Mouse (Mus musculus) CH12.LX (cell line): ENCODE results near the gene Oprm1. TPM values are rescaled to one million over a fixed set of nuclear protein-coding genes. Genes with fewer than 3 reads are reported as not detected.
A peak's percentile ranks its signal among the peaks of the same experiment; 100 is the strongest.

Experiments
- DNase-seq: peaks from one replicate; pipeline ENCODE4 v3.0.0-alpha.2; 2013; ENCODE audit errors: extremely low read depth
- H3K27ac ChIP-seq: 2 replicates; pipeline ENCODE4 v1.5.1; 2012; ENCODE audit warnings: low read depth, mild to moderate bottlenecking, control low read depth, moderate library complexity; ENCODE audit not compliant: insufficient read depth
- H3K27me3 ChIP-seq: replicated peaks from 2 replicates; pipeline ENCODE3; 2012; ENCODE audit warnings: inconsistent platforms
- H3K36me3 ChIP-seq, 2 experiments: replicated peaks in 1 of 2; 2 replicates each; pipeline versions ENCODE3 to v1.6.1; 2012; ENCODE audit warnings: inconsistent platforms in 1 of 2, low read length in 1 of 2, mild to moderate bottlenecking in 1 of 2, mixed read lengths in 1 of 2, moderate library complexity in 1 of 2; ENCODE audit not compliant: control insufficient read depth in 1 of 2, insufficient read depth in 1 of 2
- H3K4me1 ChIP-seq, 2 experiments: 2 replicates each; pipeline ENCODE4 v1.6.1; 2012; ENCODE audit warnings: inconsistent platforms in 1 of 2, moderate library complexity in 1 of 2; ENCODE audit not compliant: insufficient read depth in 2 of 2, control insufficient read depth in 1 of 2
- H3K4me2 ChIP-seq: 2 replicates; pipeline ENCODE4 v1.6.1; 2012; ENCODE audit warnings: low read depth, mild to moderate bottlenecking, control low read depth; ENCODE audit not compliant: poor library complexity, insufficient read depth, severe bottlenecking
- H3K4me3 ChIP-seq, 3 experiments: fragments of 150-350 bp in 1 of 3; sonication (generic) in 1 of 3; replicated peaks in 1 of 3; 2 replicates each; pipeline versions ENCODE3 to v1.5.1; 2011 to 2012; ENCODE audit warnings: low read depth in 2 of 3, low read length in 2 of 3, mild to moderate bottlenecking in 2 of 3, moderate library complexity in 2 of 3, control low read depth in 1 of 3, improper control_type of control experiment in 1 of 3, inconsistent platforms in 1 of 3, mixed read lengths in 1 of 3; ENCODE audit not compliant: poor library complexity in 1 of 3
- H3K79me2 ChIP-seq: replicated peaks from 2 replicates; pipeline ENCODE4 v1.6.1; 2012; ENCODE audit warnings: mild to moderate bottlenecking, moderate library complexity; ENCODE audit not compliant: control insufficient read depth, poor library complexity, insufficient read depth, severe bottlenecking; ENCODE audit errors: extremely low read depth
- H3K9ac ChIP-seq: 2 replicates; pipeline ENCODE4 v1.6.1; 2012; ENCODE audit warnings: low read depth, mild to moderate bottlenecking, control low read depth, moderate library complexity; ENCODE audit not compliant: insufficient read depth
- H3K9me3 ChIP-seq: replicated peaks from 2 replicates; pipeline ENCODE3; 2012; ENCODE audit warnings: low read length, inconsistent platforms, mixed read lengths
- BHLHE40 ChIP-seq: IDR thresholded peaks from 2 replicates; pipeline ENCODE4 v1.6.1; 2011; ENCODE audit warnings: mild to moderate bottlenecking, low read depth, low read length, improper control_type of control experiment
- CHD1 ChIP-seq: IDR thresholded peaks from 2 replicates; pipeline ENCODE4 v1.6.1; 2012; ENCODE audit warnings: low read depth, low read length, improper control_type of control experiment, inconsistent platforms
- ELF1 ChIP-seq: IDR thresholded peaks from 2 replicates; pipeline ENCODE4 v1.6.1; 2014; ENCODE audit warnings: low read depth, mild to moderate bottlenecking, inconsistent platforms, low read length, improper control_type of control experiment
- EP300 ChIP-seq: IDR thresholded peaks from 2 replicates; pipeline ENCODE4 v1.6.1; 2011; ENCODE audit warnings: low read length, improper control_type of control experiment
- ETS1 ChIP-seq: conservative IDR thresholded peaks from 2 replicates; pipeline ENCODE4 v1.6.1; 2012; ENCODE audit warnings: low read depth, mild to moderate bottlenecking, inconsistent platforms, low read length, improper control_type of control experiment, moderate library complexity
- GABPA ChIP-seq: IDR thresholded peaks from 2 replicates; pipeline ENCODE4 v1.6.1; 2012; ENCODE audit warnings: low read depth, low read length, improper control_type of control experiment, inconsistent platforms; ENCODE audit not compliant: insufficient replicate concordance
- HCFC1 ChIP-seq: IDR thresholded peaks from 2 replicates; pipeline ENCODE4 v1.6.1; 2012; ENCODE audit warnings: low read depth, mild to moderate bottlenecking, inconsistent platforms, low read length, improper control_type of control experiment
- IRF4 ChIP-seq: IDR thresholded peaks from 2 replicates; pipeline ENCODE4 v1.6.1; 2014; ENCODE audit warnings: low read depth, mild to moderate bottlenecking, inconsistent platforms, low read length, improper control_type of control experiment
- JUN ChIP-seq: IDR thresholded peaks from 2 replicates; pipeline ENCODE4 v1.6.1; 2011; ENCODE audit warnings: low read depth, mild to moderate bottlenecking, low read length, improper control_type of control experiment, moderate library complexity; ENCODE audit not compliant: insufficient read depth
- JUND ChIP-seq: conservative IDR thresholded peaks from 2 replicates; pipeline ENCODE4 v1.6.1; 2011; ENCODE audit warnings: low read depth, low read length, improper control_type of control experiment
- KAT2A ChIP-seq: IDR thresholded peaks from 2 replicates; pipeline ENCODE4 v1.6.1; 2012; ENCODE audit warnings: low read length, improper control_type of control experiment, inconsistent platforms; ENCODE audit not compliant: insufficient replicate concordance
- MEF2A ChIP-seq: IDR thresholded peaks from 2 replicates; pipeline ENCODE4 v1.6.1; 2014; ENCODE audit warnings: low read depth, mild to moderate bottlenecking, inconsistent platforms, low read length, improper control_type of control experiment, borderline replicate concordance
- NELFE ChIP-seq: IDR thresholded peaks from 2 replicates; pipeline ENCODE4 v1.6.1; 2011; ENCODE audit warnings: low read depth, low read length, improper control_type of control experiment
- NRF1 ChIP-seq: IDR thresholded peaks from 2 replicates; pipeline ENCODE4 v1.6.1; 2014; ENCODE audit warnings: low read depth, mild to moderate bottlenecking, inconsistent platforms, low read length, improper control_type of control experiment, moderate library complexity
- PAX5 ChIP-seq: IDR thresholded peaks from 2 replicates; pipeline ENCODE4 v1.6.1; 2012; ENCODE audit warnings: low read length, inconsistent platforms, mixed read lengths
- POLR2AphosphoS2 ChIP-seq: IDR thresholded peaks from 2 replicates; pipeline ENCODE4 v1.6.1; 2011; ENCODE audit warnings: low read depth, low read length, improper control_type of control experiment
- SIN3A ChIP-seq: IDR thresholded peaks from 2 replicates; pipeline ENCODE4 v1.6.1; 2012; ENCODE audit warnings: low read length, improper control_type of control experiment, inconsistent platforms
- SMC3 ChIP-seq: IDR thresholded peaks from 2 replicates; pipeline ENCODE4 v1.6.1; 2011; ENCODE audit warnings: low read depth, low read length, improper control_type of control experiment
- TCF12 ChIP-seq: IDR thresholded peaks from 2 replicates; pipeline ENCODE4 v1.6.1; 2014; ENCODE audit warnings: low read depth, mild to moderate bottlenecking, inconsistent platforms, low read length, improper control_type of control experiment
- ZNF384 ChIP-seq: IDR thresholded peaks from 2 replicates; pipeline ENCODE4 v1.6.1; 2012; ENCODE audit warnings: low read depth, low read length, improper control_type of control experiment, inconsistent platforms
- dilution Hi-C: fragments of 300-500 bp; cut with MboI; formaldehyde crosslinking; loops from 2 replicates; pipeline ENCODE4 v1.14.3; 2020; ENCODE audit warnings: low sequenced_read_pairs; ENCODE audit not compliant: extremely low pct_unique_long_range_greater_than_20kb, extremely low pct_ligation_motif_present
- in situ Hi-C: fragments of 300-500 bp; cut with MboI; formaldehyde crosslinking; loops from 3 replicates; pipeline ENCODE4 v1.14.3; 2019; ENCODE audit warnings: low sequenced_read_pairs, low pct_ligation_motif_present, low pct_unique_long_range_greater_than_20kb, mixed read lengths
- polyA plus RNA-seq: library from polyadenylated mRNA; unstranded; fragments of >175 nt; gene quantifications from 2 replicates; pipeline ENCODE4 v1.2.1, GENCODE M21; 2012; ENCODE audit warnings: low read depth; ENCODE audit not compliant: insufficient read length
- total RNA-seq, 2 experiments: library from RNA; depleted of rRNA; stranded (reverse); fragments of 300-350 nt in 1 of 2; fragments of >200 nt in 1 of 2; gene quantifications; 2 replicates each; pipeline ENCODE4 v1.2.3; 2012 to 2014

Oprm1 gene
- total and polyA plus RNA-seq, 3 experiments = not detected

DNA sequence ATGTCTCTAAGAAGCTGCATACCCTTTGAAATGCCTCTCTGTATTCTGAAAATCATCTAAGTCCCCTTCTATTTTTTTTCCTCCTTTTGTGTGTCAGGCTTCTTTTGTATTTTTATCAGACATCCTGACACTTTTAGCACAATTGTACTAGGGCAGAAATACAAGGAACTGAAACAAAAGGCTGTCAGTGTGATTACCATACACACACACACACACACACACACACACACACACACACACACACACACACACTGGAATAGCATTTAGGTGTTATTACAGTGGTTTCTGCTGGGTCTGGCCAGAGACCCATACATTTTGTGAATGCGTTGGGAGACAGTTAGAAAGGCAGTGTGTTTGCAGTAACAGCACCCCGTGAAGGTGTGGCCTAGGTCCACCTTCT is 275.2 kb downstream of the Oprm1 start:
- dilution Hi-C loops (no loop called here), in situ Hi-C loops (no loop called here)
- TF ChIP-seq GABPA = no peak
- TF ChIP-seq MEF2A = 0 out of 2 replicates have a peak, but pooled peaks have one; percentile 28
- no peak for TF ChIP-seq SIN3A
- peak; percentile 79 for TF ChIP-seq IRF4
- TF ChIP-seq EP300 = peak; percentile 52
- H3K27ac ChIP-seq = no peak overlapping the region
- DNase-seq = no peak
- no peaks in the 10 kb centered on the region for H3K27me3 ChIP-seq
- no peak overlapping the region for H3K4me3 ChIP-seq
- no peak overlapping the region for H3K4me2 ChIP-seq
- no peaks in the 10 kb centered on the region for H3K9me3 ChIP-seq
- no peaks in the 10 kb centered on the region for H3K79me2 ChIP-seq
- H3K4me1 ChIP-seq = peaks cover 0 to 32% of the 10 kb centered on the region in 2 experiments; a peak in 2 of 4 replicates
- H3K9ac ChIP-seq = no peak overlapping the region
- H3K36me3 ChIP-seq = no peaks in the 10 kb centered on the region

DNA sequence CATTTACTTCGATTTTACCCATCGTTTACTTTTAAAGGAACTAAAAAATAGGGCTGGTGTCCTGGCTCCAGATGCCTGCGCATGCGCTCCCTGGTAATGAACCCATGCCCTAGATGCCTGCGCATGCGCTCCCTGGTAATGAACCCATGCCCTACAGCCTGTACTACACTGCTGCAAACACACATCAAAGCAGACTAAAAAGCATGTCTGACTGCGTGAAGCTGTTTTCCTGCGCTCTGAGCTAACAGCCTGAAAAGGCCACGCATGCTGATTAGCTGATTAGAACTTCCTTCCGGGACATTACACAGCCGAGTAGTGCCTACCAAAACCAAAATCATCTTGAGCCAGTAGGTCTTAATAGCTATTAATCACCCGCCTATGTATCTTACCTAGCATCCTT is 277.2 kb downstream of the Oprm1 start:
- dilution Hi-C loops = no loop called here
- in situ Hi-C loops = no loop called here

DNA sequence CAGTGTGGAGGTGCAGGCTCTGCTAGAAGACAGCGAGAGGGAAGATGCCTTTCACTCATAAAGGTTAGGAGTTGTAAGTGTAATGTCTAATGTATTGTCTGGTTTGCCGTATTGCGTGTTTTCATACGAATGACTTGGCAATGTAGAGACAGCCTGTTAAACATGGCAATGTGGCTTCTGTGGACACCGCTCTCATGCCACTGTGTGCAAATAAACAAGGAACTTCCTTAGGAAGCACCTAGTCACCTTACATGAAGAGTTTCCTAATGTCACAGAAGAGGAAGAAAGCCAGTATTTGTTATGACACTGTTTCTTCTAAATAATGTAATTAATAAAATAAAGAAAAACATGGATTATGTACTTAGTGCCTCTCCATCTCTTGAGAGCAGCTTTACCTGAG is 278.9 kb downstream of the Oprm1 start:
- in situ Hi-C loops = no loop called here
- Histone ChIP-seq H3K4me1 (peaks cover 9 to 53% of the 10 kb centered on the region in 2 experiments), H3K36me3 (no peaks in the 10 kb centered on the region), H3K4me2 (no peak overlapping the region), H3K27ac (no peak overlapping the region), H3K4me3 (no peak overlapping the region), H3K9ac (no peak overlapping the region), H3K9me3 (no peaks in the 10 kb centered on the region), H3K27me3 (no peaks in the 10 kb centered on the region), H3K79me2 (no peaks in the 10 kb centered on the region)
- dilution Hi-C loops = no loop called here
- DNase-seq = no peak
- no peak for TF ChIP-seq ETS1
- TF ChIP-seq POLR2AphosphoS2 = no peak
- TF ChIP-seq NRF1 = no peak
- TF ChIP-seq SMC3 = no peak
- TF ChIP-seq BHLHE40 = no peak
- TF ChIP-seq SIN3A = no peak
- TF ChIP-seq CHD1 = no peak
- TF ChIP-seq KAT2A = no peak
- no peak for TF ChIP-seq GABPA
- no peak for TF ChIP-seq NELFE
- TF ChIP-seq ZNF384 = no peak

More for the DNA sequence above, 277.2 kb downstream of the Oprm1 start:
- no peaks in the 10 kb centered on the region for H3K79me2 ChIP-seq
- no peak overlapping the region for H3K27ac ChIP-seq
- peaks cover 4 to 48% of the 10 kb centered on the region in 2 experiments for H3K4me1 ChIP-seq
- TF ChIP-seq HCFC1 (no peak), SMC3 (no peak), POLR2AphosphoS2 (no peak), JUN (no peak), GABPA (no peak), NELFE (no peak), TCF12 (no peak), SIN3A (no peak), JUND (no peak), PAX5 (no peak), EP300 (no peak), IRF4 (no peak), ELF1 (no peak)
- TF ChIP-seq, all 38 proteins: peak for 0
- DNase-seq = no peak
- no peaks in the 10 kb centered on the region for H3K27me3 ChIP-seq
- H3K9ac ChIP-seq = no peak overlapping the region
- H3K4me3 ChIP-seq = no peak overlapping the region
- no peaks in the 10 kb centered on the region for H3K36me3 ChIP-seq
- H3K4me2 ChIP-seq = no peak overlapping the region
- no peaks in the 10 kb centered on the region for H3K9me3 ChIP-seq
